Mouse (Mus musculus) megakaryocyte, embryonic 14.5 days (primary cell): Measurements from ENCODE around the gene Nr6a1.

Experiments used
- FLI1 ChIP-seq: IDR thresholded peaks from 2 replicates; pipeline ENCODE4 v1.6.1; 2012; ENCODE audit warnings: low read length, inconsistent platforms, mixed read lengths
- GATA1 ChIP-seq: IDR thresholded peaks from 3 replicates; pipeline ENCODE4 v1.6.1; 2012; ENCODE audit warnings: mixed read lengths, low read length, inconsistent platforms, borderline replicate concordance

DNA sequence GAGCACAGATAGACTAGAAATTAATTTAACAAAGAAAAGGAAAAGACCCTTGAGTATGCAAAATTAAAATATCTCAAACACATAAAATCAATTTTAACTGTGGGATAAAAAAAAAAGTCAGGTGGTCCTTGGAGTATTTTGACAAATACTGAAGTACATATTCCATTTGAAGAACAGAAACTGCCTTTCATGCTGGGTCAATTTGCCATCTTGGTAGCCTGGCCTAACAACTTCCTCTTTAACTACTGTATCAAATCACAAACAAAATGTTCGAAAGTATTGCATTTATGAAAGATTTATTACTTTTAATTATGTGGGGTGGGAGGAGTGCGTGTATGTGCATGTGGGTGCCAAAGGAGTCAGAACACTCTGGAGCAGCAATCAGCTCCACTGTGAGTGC lies 81.2 kb downstream of the Nr6a1 start:
- no peak for TF ChIP-seq GATA1
- no peak for TF ChIP-seq FLI1
